Mouse (Mus musculus): ENCODE data around the gene Slc39a11.
A peak's percentile ranks its signal among the peaks of the same experiment; 100 is the strongest.
"Not testable (repeated sequence)": the region's sequence is repeated elsewhere in the genome, so short reads cannot be mapped to it uniquely, and the experiment has no call there.

The Slc39a11 gene

GRCm38 (mm10) chr11:113667704-113668103 is 17.8 kb upstream of the Slc39a11 start:
- no peak for DNase-seq (ENCODE audit: low read depth, low spot score)

GRCm38 (mm10) chr11:113667122-113667521 is 17.2 kb upstream of the Slc39a11 start:
- no peak for DNase-seq (ENCODE audit: low read depth, low spot score)

GRCm38 (mm10) chr11:113666648-113667047 is 16.8 kb upstream of the Slc39a11 start:
- no peak for DNase-seq (ENCODE audit: low read depth, low spot score)

GRCm38 (mm10) chr11:113666205-113666604 is 16.3 kb upstream of the Slc39a11 start:
- no peak for DNase-seq (ENCODE audit: low read depth, low spot score)

- no peak for DNase-seq (ENCODE audit: low read depth, low spot score)
Measured at GRCm38 (mm10) chr11:113664279-113664678, 14.4 kb upstream of the Slc39a11 start.

GRCm38 (mm10) chr11:113661835-113662351 is 12.0 kb upstream of the Slc39a11 start:
- DNase-seq (ENCODE audit: low read depth, low spot score) = no peak

- no peak for DNase-seq (ENCODE audit: low read depth, low spot score)
Measured at GRCm38 (mm10) chr11:113660940-113661339, 11.1 kb upstream of the Slc39a11 start.

GRCm38 (mm10) chr11:113660213-113660612 is 10.3 kb upstream of the Slc39a11 start:
- DNase-seq (ENCODE audit: low read depth, low spot score) = not testable (repeated sequence)

- DNase-seq (ENCODE audit: low read depth, low spot score) = no peak
Measured at GRCm38 (mm10) chr11:113658763-113659162, 8.9 kb upstream of the Slc39a11 start.

- DNase-seq (ENCODE audit: low read depth, low spot score) = no peak
Measured at GRCm38 (mm10) chr11:113658319-113658718, 8.4 kb upstream of the Slc39a11 start.

- no peak for DNase-seq (ENCODE audit: low read depth, low spot score)
Measured at GRCm38 (mm10) chr11:113657221-113657620, 7.3 kb upstream of the Slc39a11 start.

- no peak for DNase-seq (ENCODE audit: low read depth, low spot score)
Measured at GRCm38 (mm10) chr11:113656511-113656932, 6.6 kb upstream of the Slc39a11 start.

GRCm38 (mm10) chr11:113654561-113655270 is 4.8 kb upstream of the Slc39a11 start:
- no peak for DNase-seq (ENCODE audit: low read depth, low spot score)

GRCm38 (mm10) chr11:113654105-113654504 is 4.2 kb upstream of the Slc39a11 start:
- DNase-seq (ENCODE audit: low read depth, low spot score) = no peak

GRCm38 (mm10) chr11:113652516-113652915 is 2.6 kb upstream of the Slc39a11 start:
- no peak for DNase-seq (ENCODE audit: low read depth, low spot score)

- no peak for DNase-seq (ENCODE audit: low read depth, low spot score)
Measured at GRCm38 (mm10) chr11:113651907-113652273, 2.0 kb upstream of the Slc39a11 start.

- no peak for DNase-seq (ENCODE audit: low read depth, low spot score)
Measured at GRCm38 (mm10) chr11:113651206-113651906, 1.5 kb upstream of the Slc39a11 start.

GRCm38 (mm10) chr11:113648690-113649352 is 1.1 kb downstream of the Slc39a11 start, which contains the start of gene Cog1:
Gene Cog1 (plus strand): TSS chr11:113649169.
- no peak for DNase-seq (ENCODE audit: low read depth, low spot score)

- peak; percentile 71 for DNase-seq (ENCODE audit: low read depth, low spot score)
Measured at GRCm38 (mm10) chr11:113648152-113648551, 1.7 kb downstream of the Slc39a11 start.

GRCm38 (mm10) chr11:113645181-113645580 is 4.7 kb downstream of the Slc39a11 start:
- no peak for DNase-seq (ENCODE audit: low read depth, low spot score)

- DNase-seq (ENCODE audit: low read depth, low spot score) = no peak
Measured at GRCm38 (mm10) chr11:113638680-113639079, 11.2 kb downstream of the Slc39a11 start.

GRCm38 (mm10) chr11:113634699-113635121 is 15.2 kb downstream of the Slc39a11 start:
- DNase-seq (ENCODE audit: low read depth, low spot score) = no peak

Data from skeletal muscle tissue, adult 2 months (tissue).